Mouse (Mus musculus) NIH3T3 (cell line): ENCODE data around the gene Efna3.
A peak's percentile ranks its signal among the peaks of the same experiment; 100 is the strongest.

Source experiments
- DNase-seq: peaks from one replicate; pipeline ENCODE4 v3.0.0-alpha.2; 2012; ENCODE audit warnings: low read depth

Gene Efna3

DNA sequence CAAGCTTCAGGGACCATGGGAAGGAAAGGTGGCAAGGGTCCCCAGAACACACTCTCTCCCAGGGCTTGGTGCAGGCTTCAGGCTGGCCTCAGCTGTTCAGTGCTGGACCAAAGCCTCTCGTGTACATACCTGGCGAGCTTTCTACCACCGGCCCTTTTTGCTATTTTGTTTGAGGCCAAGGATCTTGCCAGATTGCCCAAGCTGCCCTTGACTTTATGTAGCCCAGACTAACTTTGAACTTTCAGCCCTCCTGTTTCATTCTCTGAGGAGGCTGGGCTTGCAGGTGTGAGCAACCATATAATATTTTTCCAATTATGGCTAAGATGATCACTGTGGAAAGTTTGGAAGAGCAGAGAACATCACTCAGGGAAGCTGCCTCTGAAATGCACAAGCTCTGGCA, 38.5 kb downstream of the Efna3 start:
- DNase-seq: no peak

DNA sequence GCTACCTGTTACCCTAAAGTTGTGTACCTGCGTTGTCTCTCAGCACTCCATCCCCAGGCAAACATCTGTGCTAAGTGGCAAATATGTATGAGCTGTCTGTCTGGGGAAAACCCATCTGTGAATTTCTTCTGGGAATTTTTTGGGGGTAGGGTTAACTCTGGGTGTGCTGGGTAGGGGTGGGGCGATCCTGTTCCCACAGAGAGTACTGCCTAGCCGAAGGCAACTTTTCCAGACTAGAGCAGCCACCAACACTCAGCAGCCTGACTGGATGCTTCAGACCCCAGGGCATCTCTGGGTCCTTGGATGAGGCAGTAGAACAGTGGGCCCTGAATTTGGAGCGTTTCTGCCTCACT, 40.5 kb downstream of the Efna3 start:
- no peak for DNase-seq

DNA sequence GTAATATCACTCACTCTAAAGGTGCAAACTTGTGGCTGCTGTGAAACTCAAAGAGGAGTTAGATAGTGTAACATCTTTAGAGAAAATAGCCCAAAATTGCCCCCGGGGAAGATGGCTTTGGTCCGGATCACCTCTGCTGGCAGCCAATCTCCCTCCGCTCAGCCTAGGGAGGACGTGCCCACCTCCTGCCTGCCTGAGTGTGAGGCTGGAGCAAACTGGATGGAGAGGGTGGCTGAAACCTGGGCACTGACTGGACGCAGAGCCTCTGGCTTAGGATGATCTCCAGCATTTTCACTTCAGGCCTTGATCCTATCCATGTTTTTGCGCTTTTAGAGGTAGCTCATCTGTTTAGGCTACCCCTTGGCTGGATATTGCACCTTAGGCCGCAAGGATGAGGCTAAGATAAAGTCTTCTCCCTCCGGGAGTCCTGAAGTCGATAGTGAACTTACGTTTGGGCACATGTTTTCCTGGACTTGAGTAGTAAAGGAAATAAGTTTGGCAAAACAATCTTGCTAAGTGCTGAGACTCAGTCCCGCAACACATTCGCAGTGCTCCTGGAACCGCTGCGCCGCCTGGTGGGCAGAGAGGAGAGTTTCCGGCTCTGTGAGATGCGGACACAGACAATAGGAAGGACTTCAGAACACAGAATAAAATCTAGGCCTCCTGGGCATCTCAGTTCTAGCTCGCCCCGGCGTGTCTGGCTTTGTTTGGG, 41.0 kb downstream of the Efna3 start:
- DNase-seq: peak; percentile 96

DNA sequence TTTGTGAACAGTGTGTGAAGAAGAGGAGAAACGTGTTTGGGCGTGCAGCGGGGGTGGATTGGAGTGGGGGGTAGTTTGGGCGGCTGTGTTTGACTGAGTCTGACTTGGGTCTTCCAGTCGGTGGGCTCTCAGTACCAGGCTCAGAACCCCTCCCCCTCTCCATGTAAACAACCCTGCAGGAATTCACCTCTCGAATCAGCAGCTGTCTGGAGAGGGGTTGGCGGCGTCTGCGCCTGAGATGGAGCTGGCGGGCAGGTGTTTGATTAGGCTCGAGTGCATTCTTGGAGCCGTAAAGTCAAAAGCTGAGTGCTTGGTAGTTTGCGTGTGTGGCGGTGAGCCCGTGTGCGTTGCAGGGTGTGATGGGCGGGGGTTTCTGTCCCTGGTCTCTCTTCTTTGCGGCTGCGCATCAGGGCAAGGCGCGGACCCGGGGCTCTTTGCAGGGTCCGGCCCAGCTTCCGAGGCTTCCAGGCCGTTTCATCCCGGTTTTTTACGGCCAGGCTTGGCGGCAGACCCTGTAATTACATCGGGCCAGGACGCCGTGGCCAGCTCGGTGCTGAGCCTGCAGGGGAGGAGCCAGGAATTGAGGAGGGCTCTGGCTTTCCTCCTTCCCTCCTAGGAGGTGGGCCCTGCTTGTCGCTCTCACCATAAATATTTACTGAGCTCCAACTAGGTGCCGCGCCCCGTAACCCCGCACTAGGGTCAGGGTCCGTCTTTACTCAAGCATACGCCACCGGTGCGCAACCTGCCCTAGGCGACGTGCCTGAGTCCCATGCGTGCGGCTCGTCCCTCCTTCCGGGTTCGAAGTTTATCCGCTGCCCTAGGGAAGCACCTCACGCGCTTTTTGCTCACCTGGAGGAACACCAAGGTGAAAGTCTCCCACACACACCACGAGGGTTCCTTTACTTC, 41.9 kb downstream of the Efna3 start, which contains the start of gene Efna1:
Gene Efna1, minus strand, starts transcription at position 537 of the 906 bp plus-strand sequence.
- DNase-seq: peak; percentile 60

DNA sequence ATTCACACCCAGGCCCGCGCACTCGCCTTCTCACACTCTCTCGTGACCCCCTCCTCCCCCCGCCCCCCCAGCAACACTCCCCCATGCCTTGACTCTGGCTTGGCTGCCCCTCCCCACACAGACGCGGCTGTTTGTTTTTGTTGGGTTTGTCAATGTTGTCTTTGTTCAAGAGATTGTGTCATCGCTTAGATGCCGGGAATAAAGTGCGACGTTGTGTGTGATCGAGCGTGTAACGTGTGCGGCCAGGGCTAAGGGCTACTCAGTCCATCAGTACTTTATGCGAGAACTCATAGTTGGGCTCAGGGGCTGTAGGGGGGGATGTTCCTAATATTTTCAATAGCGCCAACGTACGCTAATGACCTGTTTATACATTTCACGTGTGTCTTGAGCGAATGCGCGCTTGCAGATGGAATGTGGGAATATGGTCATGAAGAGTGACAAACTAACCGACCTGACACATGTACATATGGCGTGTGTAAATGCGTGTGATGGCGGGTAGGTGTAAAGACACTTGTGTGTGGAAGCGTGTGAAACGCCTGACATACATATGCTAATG, 42.6 kb downstream of the Efna3 start:
- peak; percentile 68 for DNase-seq

DNA sequence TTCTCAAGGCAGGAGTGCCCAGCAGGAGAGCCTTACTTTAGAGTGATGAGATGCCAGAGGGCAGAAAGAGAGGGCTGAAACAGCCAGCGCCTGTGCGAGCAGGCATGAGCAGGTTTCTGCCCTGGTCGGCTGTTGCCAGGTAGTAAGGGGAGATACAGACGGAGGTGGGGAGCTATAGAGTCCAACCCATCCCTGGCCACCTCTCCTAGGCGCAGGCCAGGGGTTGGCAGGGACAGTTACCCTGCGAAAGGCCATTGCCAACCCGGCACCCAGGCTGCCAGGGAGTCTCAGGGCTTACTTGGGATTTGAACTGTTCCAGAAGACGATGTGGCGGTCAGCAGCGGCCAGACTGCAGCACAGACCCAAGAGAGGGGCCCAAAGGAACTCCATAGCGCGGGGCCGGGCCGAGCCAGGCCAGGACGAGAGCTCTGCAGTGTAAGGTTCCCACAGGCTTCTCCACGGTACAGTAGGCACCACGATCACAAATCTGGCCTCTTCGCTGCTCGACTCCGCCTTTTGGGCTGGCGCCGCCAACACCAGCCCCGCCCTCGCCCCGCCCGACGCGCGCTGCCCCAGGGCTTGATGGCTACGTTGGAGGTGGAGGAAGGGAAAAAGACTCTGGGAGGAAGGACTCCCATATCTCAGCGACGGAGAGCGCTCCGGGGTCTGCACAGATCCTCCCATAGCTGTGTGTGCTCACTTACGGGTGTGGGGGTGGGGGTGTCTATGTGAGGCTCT, 43.4 kb downstream of the Efna3 start:
- DNase-seq: peak; percentile 93

DNA sequence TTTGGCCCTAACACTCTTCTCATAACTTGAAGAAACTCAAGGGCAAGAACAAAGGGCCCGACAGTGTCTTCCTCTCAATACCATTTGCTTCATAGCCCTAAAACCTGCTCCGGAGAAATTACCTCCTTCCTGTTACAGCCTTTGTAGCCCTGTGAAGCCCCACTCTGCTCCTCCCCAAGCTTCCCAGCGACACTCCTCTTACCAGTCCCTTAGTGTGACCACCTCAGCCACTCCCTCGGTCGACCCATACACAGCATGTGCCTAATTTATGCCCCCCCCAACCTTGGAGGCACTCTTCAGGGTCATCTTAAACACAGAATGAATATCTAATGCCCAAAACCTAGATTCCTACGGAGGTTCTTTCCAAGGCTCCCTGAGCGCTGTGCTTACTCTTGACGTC, 44.1 kb downstream of the Efna3 start:
- no peak for DNase-seq

DNA sequence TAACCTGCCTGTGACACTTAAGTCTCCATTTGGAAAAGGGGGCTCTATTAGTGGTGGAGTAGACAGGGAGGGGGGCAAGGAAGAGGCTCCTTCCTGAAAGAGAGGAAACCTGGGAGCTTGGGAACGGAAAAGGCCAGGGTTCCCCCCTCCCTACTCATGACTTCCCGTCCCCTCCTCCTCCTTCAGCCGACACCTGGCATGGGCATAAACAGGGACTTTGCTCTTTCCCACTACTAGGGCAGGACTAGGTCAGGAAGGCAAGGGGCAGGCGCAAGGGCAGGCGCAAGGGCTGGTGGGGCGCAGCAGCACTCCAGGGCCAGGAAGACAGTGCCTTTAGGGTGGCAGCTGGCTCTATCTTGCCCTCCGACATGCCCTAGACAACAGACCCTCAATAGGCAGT, 44.7 kb downstream of the Efna3 start:
- DNase-seq: no peak

DNA sequence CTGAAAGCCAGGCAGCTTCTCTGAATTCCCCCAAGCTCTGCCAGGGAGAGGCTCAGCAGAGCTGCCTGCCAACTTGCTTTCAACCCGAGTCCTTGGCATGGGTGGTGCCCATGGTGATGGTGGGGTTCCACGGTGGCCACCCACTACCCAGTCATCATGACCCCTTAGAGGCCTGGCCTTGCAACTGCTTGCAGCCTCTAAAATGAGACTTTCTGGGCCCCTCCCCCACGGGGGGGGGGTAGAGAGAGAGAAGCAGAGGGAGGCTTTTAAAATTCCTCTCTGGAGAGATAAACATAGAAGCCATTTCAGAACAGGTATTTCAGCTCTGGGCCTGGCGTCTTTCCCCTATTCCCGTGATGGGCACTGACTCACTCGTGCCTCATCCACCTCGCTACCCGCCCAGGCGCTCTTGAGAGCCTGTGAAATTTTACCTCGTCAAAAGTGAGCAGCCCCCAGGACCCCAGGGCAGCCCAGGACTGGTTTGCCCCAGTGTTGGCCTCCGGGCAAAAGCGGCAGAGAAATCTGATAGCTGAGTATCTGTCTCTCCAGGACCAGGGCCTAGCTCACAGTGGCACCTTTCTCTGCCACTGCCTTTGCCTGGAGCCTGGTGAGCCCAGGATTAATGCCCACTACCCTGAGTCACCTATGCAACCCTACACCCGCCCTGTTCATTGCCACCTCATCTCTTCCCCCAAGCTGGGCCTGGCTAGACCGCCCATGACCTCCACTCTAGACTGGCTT, 45.3 kb downstream of the Efna3 start:
- peak; percentile 68 for DNase-seq

DNA sequence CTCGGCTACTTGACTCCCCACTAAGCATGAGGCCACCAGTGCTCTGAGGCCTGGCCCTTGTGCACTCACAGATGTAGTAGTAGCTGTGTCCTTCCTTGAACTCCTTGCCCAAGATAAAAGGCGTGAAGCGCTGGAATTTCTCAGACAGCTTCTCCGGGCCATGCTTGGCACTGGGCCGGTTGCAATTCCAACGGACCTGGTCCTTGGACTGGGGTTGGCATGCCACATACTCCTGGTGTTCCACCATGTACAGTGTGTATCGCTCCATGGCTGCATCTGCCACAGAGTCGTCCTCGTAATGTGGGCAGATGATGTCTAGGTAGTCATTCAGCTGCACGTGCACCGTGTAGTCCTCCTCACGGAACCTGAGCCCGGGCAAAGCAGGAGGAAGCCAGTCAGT, 46.7 kb downstream of the Efna3 start:
- DNase-seq: no peak

DNA sequence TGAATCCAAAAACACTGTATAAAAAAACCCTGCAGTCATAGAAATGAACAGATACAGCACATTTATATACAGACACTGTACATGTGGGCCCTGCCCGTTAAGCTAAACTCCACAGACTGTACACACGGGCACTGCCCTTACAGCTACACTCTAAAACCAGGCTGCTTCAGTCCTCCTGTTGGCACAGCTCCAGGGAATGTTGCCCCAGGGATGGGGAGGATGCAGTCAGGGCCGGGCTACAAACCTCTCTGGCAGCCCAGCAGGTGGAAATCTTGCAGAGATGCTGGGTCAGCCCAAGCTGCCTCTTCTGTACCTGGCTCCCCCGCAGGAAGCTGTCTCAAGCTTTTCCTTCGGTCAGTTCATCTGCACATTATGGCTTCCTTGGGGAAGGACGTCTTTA, 51.0 kb downstream of the Efna3 start:
- peak; percentile 43 for DNase-seq

DNA sequence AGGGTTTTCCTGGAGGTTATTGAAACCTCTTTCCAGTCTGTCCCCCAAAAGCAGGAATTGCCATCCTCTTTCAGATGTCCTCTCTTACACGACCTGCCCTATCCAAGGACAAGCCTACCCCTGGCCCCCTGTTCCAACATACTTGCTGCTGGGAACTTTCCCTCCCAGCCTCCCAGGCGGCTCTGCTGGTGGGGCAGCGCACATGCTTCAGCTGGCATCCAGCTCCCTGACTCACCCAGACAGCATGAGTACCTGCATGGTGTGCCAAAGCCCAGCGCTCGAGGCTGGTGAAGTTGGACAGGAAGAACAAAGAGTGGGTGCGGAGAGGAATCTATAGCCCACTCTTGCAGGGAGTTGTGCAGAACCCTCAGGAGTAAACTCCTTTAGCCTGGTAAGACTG, 51.9 kb downstream of the Efna3 start:
- peak; percentile 88 for DNase-seq

DNA sequence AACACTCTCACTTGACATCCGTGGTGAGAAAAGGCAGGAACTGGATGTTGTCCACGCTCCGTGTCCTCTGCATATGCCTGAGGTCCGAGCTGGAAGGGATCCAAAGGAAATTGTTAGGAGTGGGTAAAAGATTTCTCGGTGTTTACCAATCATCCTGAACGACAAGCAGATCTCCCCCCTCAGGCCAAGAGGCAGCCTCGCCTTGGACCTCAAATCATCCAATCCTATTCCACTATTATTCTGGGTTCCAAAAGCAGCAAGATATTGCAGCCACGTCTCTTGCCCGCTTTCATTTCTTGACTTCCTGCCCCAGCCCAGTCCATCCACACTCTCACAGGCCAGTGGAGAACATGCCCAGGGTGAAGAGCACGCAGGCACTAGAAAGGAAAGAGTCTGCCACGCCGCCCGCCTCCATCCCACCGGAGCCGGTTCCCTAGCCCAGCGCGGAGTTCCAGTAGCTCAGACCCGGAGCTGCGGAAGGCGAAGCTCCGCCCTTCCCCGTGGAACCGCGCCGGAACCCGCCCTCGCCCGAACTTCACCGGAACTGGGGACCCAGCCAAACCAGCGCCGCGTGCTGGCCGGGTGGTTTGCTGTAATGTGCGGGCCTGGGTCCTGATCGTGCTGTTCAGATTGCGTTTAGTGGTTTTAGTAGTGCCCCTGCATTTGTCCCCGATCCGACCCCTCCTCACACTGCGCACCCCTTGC, 52.6 kb downstream of the Efna3 start, which contains the start of gene Slc50a1:
Gene Slc50a1, minus strand, starts transcription at position 520 of the 705 bp plus-strand sequence.
- peak; percentile 86 for DNase-seq

DNA sequence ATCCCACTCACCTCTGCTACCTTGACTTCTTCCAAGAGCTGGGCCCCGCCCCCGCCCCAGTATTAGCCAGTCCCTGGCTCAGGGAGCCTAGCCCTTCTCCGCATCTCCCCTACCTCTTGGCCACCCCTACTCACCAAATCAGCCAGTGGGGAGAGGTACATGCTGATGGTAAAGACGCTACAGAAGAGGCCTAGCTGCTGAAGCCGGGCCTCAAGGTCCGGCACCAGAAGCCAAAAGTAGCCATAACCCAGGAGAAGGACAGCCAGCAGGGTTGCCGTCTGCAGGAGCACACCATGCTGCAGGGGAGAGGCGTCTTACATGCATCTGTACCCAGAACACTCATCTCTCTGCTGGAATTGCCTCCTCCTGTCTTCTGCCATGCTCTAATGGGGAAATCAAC, 53.8 kb downstream of the Efna3 start:
- DNase-seq: no peak

DNA sequence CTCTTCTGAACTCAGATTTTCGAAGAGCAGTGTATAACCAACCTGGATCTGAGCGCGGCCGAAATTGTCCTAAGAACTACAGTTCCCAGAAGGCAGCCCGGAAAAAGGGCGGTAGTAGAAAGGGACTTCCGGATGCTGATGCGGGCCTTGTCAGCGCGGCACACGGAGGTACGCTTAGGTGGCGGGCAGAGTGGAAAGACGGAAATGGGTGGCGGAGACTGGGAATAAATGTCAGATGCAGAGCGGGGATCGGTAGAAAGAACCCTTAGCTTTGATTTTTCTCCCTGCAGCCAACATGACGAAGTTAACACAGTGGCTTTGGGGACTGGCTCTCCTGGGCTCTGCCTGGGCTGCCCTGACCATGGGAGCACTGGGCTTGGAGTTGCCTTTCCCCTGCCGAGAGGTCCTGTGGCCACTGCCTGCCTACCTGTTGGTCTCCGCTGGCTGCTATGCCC, 56.3 kb downstream of the Efna3 start:
- peak; percentile 86 for DNase-seq
